Mouse (Mus musculus): Measurements from ENCODE around the gene Eef2.

GRCm38 (mm10) chr10:81200605-81201287 lies 24.3 kb downstream of the Eef2 start:
- TF ChIP-seq EP300 (IDR thresholded peaks at IDR 0.05) (no peak), CTCF (IDR thresholded peaks at IDR 0.05) (no peak)
